Mouse (Mus musculus) liver, postnatal 0 days (tissue): ENCODE results near the gene Xpot.

Source experiments
- CTCF ChIP-seq: sonication (generic); IDR thresholded peaks from 2 replicates; pipeline ENCODE4 v1.5.1; 2016; ENCODE audit warnings: antibody characterized with exemption, low read depth
- EP300 ChIP-seq: IDR thresholded peaks from 2 replicates; pipeline ENCODE4 v1.6.1; 2016; ENCODE audit warnings: antibody characterized with exemption, low read depth, mild to moderate bottlenecking

- TF ChIP-seq CTCF (no peak), EP300 (no peak)
Measured at GRCm38 (mm10) chr10:121636276-121636675, 10.1 kb upstream of the Xpot start.
